Mouse (Mus musculus) embryonic facial prominence, embryonic 10.5 days (tissue): ENCODE results near the gene Pde10a. TPM values are rescaled to one million over a fixed set of nuclear protein-coding genes. Genes with fewer than 3 reads are reported as not detected.

Experiments used
- DNase-seq: peaks from one replicate; pipeline ENCODE4 v3.0.0-alpha.2; 2017; ENCODE audit warnings: low spot score
- H3K27ac ChIP-seq: fragments of 300-500 bp; sonication (generic); replicated peaks from 2 replicates; pipeline ENCODE4 v1.5.1; 2016; ENCODE audit warnings: mild to moderate bottlenecking
- H3K27me3 ChIP-seq: fragments of 300-500 bp; sonication (generic); replicated peaks from 2 replicates; pipeline ENCODE4 v1.6.1; 2016; ENCODE audit warnings: low read depth, mild to moderate bottlenecking; ENCODE audit not compliant: poor library complexity, severe bottlenecking
- H3K36me3 ChIP-seq: fragments of 300-500 bp; sonication (generic); replicated peaks from 2 replicates; pipeline ENCODE4 v1.6.1; 2016; ENCODE audit warnings: mild to moderate bottlenecking, moderate library complexity
- H3K4me1 ChIP-seq: fragments of 300-500 bp; sonication (generic); 2 replicates; pipeline ENCODE4 v1.6.1; 2016
- H3K4me3 ChIP-seq: fragments of 300-500 bp; sonication (generic); 2 replicates; pipeline ENCODE4 v1.5.1; 2016; ENCODE audit warnings: mild to moderate bottlenecking, moderate library complexity
- H3K9me3 ChIP-seq: fragments of 300-500 bp; sonication (generic); 2 replicates; pipeline ENCODE4 v1.6.1; 2016; ENCODE audit warnings: mild to moderate bottlenecking
- WGBS: fragments of 180-500 bp; shearing (Covaris S2); methylation state at CpG from one replicate; pipeline ENCODE4 v1.1.7; 2016; 5-methylcytosine and 5-hydroxymethylcytosine counted together
- polyA plus RNA-seq: library from polyadenylated mRNA; unstranded; fragments of >200 nt; fragmentation: Nextera tagmentation; extraction: Ambion mirVana; gene quantifications from 2 replicates; pipeline ENCODE4 v1.2.1, GENCODE M21; 2016

Gene Pde10a
- polyA plus RNA-seq, 1 experiment from 2014 or later = 2.2 TPM

GRCm38 (mm10) chr17:8885830-8886229, 360.7 kb downstream of the Pde10a start:
- no peaks in the 10 kb centered on the region for H3K27me3 ChIP-seq
- WGBS = 89% methylated on average over 6 of the region's 6 CpGs
- peaks cover 5% of the 10 kb centered on the region; the same call in 1 of the 2 replicates for H3K4me1 ChIP-seq
- DNase-seq = no peak
- H3K4me3 ChIP-seq = no peak overlapping the region
- no peaks in the 10 kb centered on the region for H3K36me3 ChIP-seq
- H3K9me3 ChIP-seq = no peaks in the 10 kb centered on the region
- no peak overlapping the region for H3K27ac ChIP-seq

GRCm38 (mm10) chr17:8888105-8888504, 362.9 kb downstream of the Pde10a start:
- no peak overlapping the region for H3K4me3 ChIP-seq
- peaks cover 5% of the 10 kb centered on the region; the same call in 1 of the 2 replicates for H3K4me1 ChIP-seq
- H3K27me3 ChIP-seq = no peaks in the 10 kb centered on the region
- no peak overlapping the region for H3K27ac ChIP-seq
- no peak for DNase-seq
- H3K36me3 ChIP-seq = no peaks in the 10 kb centered on the region
- WGBS = 86% methylated on average over 9 of the region's 9 CpGs
- H3K9me3 ChIP-seq = no peaks in the 10 kb centered on the region

GRCm38 (mm10) chr17:8888639-8889038, 363.5 kb downstream of the Pde10a start:
- Histone ChIP-seq H3K9me3 (no peaks in the 10 kb centered on the region), H3K4me1 (peaks cover 5% of the 10 kb centered on the region; the same call in 1 of the 2 replicates), H3K4me3 (no peak overlapping the region), H3K27me3 (no peaks in the 10 kb centered on the region), H3K36me3 (no peaks in the 10 kb centered on the region), H3K27ac (no peak overlapping the region)
- DNase-seq = no peak
- 86% methylated on average over 5 of the region's 5 CpGs for WGBS

GRCm38 (mm10) chr17:8892193-8892985, 367.2 kb downstream of the Pde10a start:
- Histone ChIP-seq H3K4me1 (no peaks in the 10 kb centered on the region), H3K36me3 (no peaks in the 10 kb centered on the region), H3K4me3 (no peak overlapping the region), H3K27me3 (no peaks in the 10 kb centered on the region), H3K27ac (no peak overlapping the region), H3K9me3 (no peaks in the 10 kb centered on the region)
- WGBS = 83% methylated on average over 13 of the region's 13 CpGs
- no peak for DNase-seq

DNA sequence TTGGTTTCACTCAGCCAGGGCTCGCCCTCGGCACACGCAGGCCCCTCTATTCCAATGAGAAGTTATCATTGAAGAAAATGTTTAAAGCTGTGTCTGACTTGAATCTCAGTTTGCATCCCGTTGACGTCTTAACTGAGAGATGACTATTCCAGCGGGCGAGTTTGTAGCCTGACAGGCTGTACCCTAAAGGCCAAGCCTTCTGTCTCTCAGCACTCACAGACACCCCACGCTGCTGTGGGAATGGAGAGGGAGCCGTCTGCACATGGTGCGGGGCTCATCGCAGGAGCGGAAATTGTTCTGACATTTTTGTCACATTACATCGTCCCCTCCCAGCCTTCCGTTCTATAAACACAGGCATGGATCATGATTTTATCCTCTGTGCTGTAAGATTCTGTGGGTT, 370.8 kb downstream of the Pde10a start:
- 86% methylated on average over 14 of the region's 14 CpGs for WGBS
- no peaks in the 10 kb centered on the region for H3K9me3 ChIP-seq
- H3K4me3 ChIP-seq = no peak overlapping the region
- no peak overlapping the region for H3K27ac ChIP-seq
- H3K27me3 ChIP-seq = no peaks in the 10 kb centered on the region
- H3K4me1 ChIP-seq = no peaks in the 10 kb centered on the region
- no peak for DNase-seq
- no peaks in the 10 kb centered on the region for H3K36me3 ChIP-seq

GRCm38 (mm10) chr17:8897749-8898148, 372.6 kb downstream of the Pde10a start:
- H3K4me1 ChIP-seq = no peaks in the 10 kb centered on the region
- WGBS = 85% methylated on average over 10 of the region's 10 CpGs
- H3K9me3 ChIP-seq = no peaks in the 10 kb centered on the region
- no peak overlapping the region for H3K4me3 ChIP-seq
- H3K27me3 ChIP-seq = no peaks in the 10 kb centered on the region
- H3K36me3 ChIP-seq = no peaks in the 10 kb centered on the region
- no peak overlapping the region for H3K27ac ChIP-seq
- DNase-seq = no peak

DNA sequence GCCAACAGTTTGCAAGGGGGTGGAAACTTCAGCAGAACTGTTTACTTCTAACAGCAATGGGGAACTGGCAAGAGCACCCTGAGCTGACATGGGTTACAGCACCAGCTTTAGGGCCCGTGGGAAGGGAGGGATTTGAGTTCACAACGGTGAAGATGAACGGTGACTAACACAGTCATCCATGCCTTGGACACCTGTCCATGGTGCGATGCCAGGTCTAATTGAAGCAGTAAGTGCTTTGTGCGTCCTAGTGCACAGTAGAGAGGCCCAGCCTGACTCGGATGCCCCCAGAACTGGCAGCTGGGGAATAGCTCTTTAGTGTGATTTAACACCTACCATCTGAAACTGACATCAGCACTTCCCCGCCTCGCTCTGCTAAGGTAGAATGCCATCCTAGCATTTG, 373.0 kb downstream of the Pde10a start:
- H3K4me3 ChIP-seq = no peak overlapping the region
- no peak for DNase-seq
- no peak overlapping the region for H3K27ac ChIP-seq
- no peaks in the 10 kb centered on the region for H3K9me3 ChIP-seq
- no peaks in the 10 kb centered on the region for H3K4me1 ChIP-seq
- no peaks in the 10 kb centered on the region for H3K27me3 ChIP-seq
- WGBS = 87% methylated on average over 8 of the region's 8 CpGs
- H3K36me3 ChIP-seq = no peaks in the 10 kb centered on the region

- Histone ChIP-seq H3K9me3 (no peaks in the 10 kb centered on the region), H3K27ac (no peak overlapping the region), H3K27me3 (no peaks in the 10 kb centered on the region), H3K4me3 (no peak overlapping the region), H3K4me1 (no peaks in the 10 kb centered on the region), H3K36me3 (no peaks in the 10 kb centered on the region)
- DNase-seq = no peak
- whole genome bisulfite sequencing = 92% methylated on average over 7 of the region's 7 CpGs
Observed at GRCm38 (mm10) chr17:8899212-8899611, 374.0 kb downstream of the Pde10a start.

GRCm38 (mm10) chr17:8903555-8904283, 378.5 kb downstream of the Pde10a start:
- Histone ChIP-seq H3K4me1 (no peaks in the 10 kb centered on the region), H3K4me3 (no peak overlapping the region), H3K27me3 (no peaks in the 10 kb centered on the region), H3K27ac (no peak overlapping the region), H3K9me3 (no peaks in the 10 kb centered on the region), H3K36me3 (no peaks in the 10 kb centered on the region)
- WGBS = 91% methylated on average over 5 of the region's 5 CpGs
- no peak for DNase-seq

DNA sequence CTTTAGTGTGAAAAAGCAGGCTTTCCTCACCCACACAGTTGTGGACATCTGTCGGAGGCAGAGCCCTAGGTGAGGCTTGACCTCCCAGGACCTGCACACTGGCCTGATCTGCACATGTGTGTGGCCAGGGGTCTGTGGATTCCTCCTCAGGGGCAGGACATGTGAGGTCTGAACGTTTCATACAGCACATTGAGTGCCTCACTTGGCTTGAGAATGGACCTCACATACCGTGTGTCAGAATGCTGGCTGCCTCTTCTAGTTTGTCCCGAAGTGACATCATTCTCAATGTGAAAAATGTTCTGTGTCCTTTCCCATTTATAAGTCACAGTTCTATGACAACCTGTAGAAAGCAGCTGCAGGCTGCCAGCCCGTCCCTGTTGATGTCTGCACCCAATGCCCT, 385.4 kb downstream of the Pde10a start:
- DNase-seq = no peak
- H3K27me3 ChIP-seq = no peaks in the 10 kb centered on the region
- H3K36me3 ChIP-seq = no peaks in the 10 kb centered on the region
- H3K9me3 ChIP-seq = no peaks in the 10 kb centered on the region
- H3K27ac ChIP-seq = no peak overlapping the region
- no peak overlapping the region for H3K4me3 ChIP-seq
- no peaks in the 10 kb centered on the region for H3K4me1 ChIP-seq
- WGBS = 72% methylated on average over 5 of the region's 5 CpGs

DNA sequence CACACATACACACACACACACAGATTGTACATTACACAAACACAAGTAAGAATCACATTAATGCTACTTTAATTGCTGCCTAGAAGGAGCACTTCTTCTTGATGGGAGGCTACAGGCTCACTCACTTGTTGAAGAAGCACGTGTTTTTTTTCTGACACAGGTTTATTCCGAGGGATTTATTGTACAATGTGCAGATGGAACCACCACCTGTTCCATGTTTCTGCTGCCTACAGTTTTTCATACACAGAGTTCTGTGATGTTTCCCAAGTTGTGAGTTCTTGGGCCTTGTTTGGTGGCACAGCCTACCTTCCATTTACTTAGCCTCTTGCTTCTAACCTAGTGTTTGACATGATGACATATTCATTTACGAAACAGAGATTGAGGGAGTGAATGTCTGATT, 387.8 kb downstream of the Pde10a start:
- Histone ChIP-seq H3K4me1 (no peaks in the 10 kb centered on the region), H3K27me3 (no peaks in the 10 kb centered on the region), H3K9me3 (no peaks in the 10 kb centered on the region), H3K27ac (no peak overlapping the region), H3K36me3 (no peaks in the 10 kb centered on the region), H3K4me3 (no peak overlapping the region)
- no peak for DNase-seq
- WGBS = 89% methylated on average over 3 of the region's 3 CpGs

DNA sequence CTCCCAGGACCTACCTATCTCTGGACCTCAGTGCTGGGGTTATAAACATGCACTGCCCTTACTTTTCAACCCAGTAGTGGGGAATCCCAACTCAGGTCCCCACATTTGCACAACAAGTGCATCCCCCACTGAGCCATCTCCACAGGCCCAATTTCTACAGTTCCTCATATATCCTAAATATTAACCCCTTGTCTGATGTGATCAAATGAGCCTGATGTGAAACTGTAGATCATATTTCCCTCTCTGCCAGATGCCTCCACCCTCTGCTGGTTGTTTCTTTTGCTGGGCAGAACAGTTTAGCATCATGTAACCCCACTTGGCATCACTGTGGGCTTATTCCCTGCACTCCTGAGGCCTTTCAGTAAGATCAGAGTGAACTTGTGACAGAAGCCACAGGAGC, 390.5 kb downstream of the Pde10a start:
- no peak for DNase-seq
- no peak overlapping the region for H3K4me3 ChIP-seq
- H3K4me1 ChIP-seq = 0 out of 2 replicates have a peak, but pooled peaks cover 3% of the 10 kb centered on the region
- H3K27ac ChIP-seq = no peak overlapping the region
- no peaks in the 10 kb centered on the region for H3K9me3 ChIP-seq
- no peaks in the 10 kb centered on the region for H3K27me3 ChIP-seq
- H3K36me3 ChIP-seq = no peaks in the 10 kb centered on the region

DNA sequence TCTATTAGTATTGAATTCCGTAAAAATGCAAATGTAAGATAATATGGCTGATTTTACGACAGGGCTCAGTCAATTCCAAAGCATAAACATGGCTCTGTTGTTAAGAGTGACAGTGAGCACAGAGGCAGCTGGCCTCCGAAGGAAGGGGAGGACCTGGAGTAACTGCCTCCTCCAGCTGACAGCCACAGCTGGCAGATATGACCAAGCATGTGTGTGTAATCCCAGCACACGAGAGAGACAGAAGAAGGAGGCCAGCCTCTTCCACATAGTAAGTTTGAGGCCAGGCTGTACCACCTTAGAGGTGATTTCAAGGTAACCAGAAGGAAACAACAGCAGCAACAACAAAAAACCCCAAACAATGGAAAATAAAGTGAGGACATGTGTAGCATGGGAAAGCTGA, 397.9 kb downstream of the Pde10a start:
- 70% methylated on average over 4 of the region's 4 CpGs for WGBS
- Histone ChIP-seq H3K27me3 (no peaks in the 10 kb centered on the region; the same call in 1 of the 2 replicates), H3K9me3 (no peaks in the 10 kb centered on the region), H3K36me3 (no peaks in the 10 kb centered on the region), H3K27ac (no peak overlapping the region), H3K4me1 (peaks cover 21% of the 10 kb centered on the region), H3K4me3 (no peak overlapping the region)
- DNase-seq = no peak
